Mouse (Mus musculus) intestine, embryonic 14.5 days (tissue): ENCODE results near the gene Slc27a1. TPM values are rescaled to one million over a fixed set of nuclear protein-coding genes. Genes with fewer than 3 reads are reported as not detected.

Source experiments
- ATAC-seq: fragments of 200-750 bp; cut with Nextera tagmentation; replicated peaks from 2 replicates; pipeline ENCODE4 v1.8.0; 2017; ENCODE audit warnings: low read depth, moderate number of reproducible peaks, moderate TSS enrichment, moderate library complexity; ENCODE audit not compliant: low FRiP score, low TSS enrichment
- DNase-seq: peaks from one replicate; pipeline ENCODE4 v3.0.0-alpha.2; 2018; ENCODE audit warnings: low spot score
- H3K27ac ChIP-seq: fragments of 300-500 bp; sonication (generic); 2 replicates; pipeline ENCODE4 v1.5.1; 2014; ENCODE audit warnings: low read depth, mild to moderate bottlenecking, control low read depth
- H3K27me3 ChIP-seq: fragments of 300-500 bp; sonication (generic); replicated peaks from 2 replicates; pipeline ENCODE4 v1.6.1; 2014; ENCODE audit warnings: low read length, control low read depth; ENCODE audit not compliant: control insufficient read depth, insufficient read depth
- H3K36me3 ChIP-seq: fragments of 300-500 bp; sonication (generic); 2 replicates; pipeline ENCODE4 v1.6.1; 2014; ENCODE audit warnings: low read length, control low read depth; ENCODE audit not compliant: control insufficient read depth, insufficient read depth
- H3K4me1 ChIP-seq: fragments of 300-500 bp; sonication (generic); replicated peaks from 2 replicates; pipeline ENCODE4 v1.6.1; 2014; ENCODE audit warnings: low read length, control low read depth, mixed read lengths; ENCODE audit not compliant: control insufficient read depth, insufficient read depth
- H3K4me2 ChIP-seq: fragments of 300-500 bp; sonication (generic); 2 replicates; pipeline ENCODE4 v1.6.1; 2014; ENCODE audit warnings: low read length
- H3K4me3 ChIP-seq: fragments of 300-500 bp; sonication (generic); 2 replicates; pipeline ENCODE4 v1.5.1; 2014; ENCODE audit warnings: low read depth, low read length, control low read depth, mixed read lengths
- H3K9ac ChIP-seq: fragments of 300-500 bp; sonication (generic); 2 replicates; pipeline ENCODE4 v1.6.1; 2014; ENCODE audit warnings: mild to moderate bottlenecking, low read length
- H3K9me3 ChIP-seq: fragments of 300-500 bp; sonication (generic); 2 replicates; pipeline ENCODE4 v1.6.1; 2016; ENCODE audit warnings: low read length, control low read depth; ENCODE audit not compliant: control insufficient read depth
- WGBS: fragments of 180-500 bp; shearing (Covaris S2); extraction: QIAGEN DNeasy Blood & Tissue Kit; methylation state at CpG from one replicate; pipeline ENCODE4 v1.1.7; 2014; 5-methylcytosine and 5-hydroxymethylcytosine counted together
- polyA plus RNA-seq: library from polyadenylated mRNA; unstranded; fragments of >200 nt; fragmentation: Nextera tagmentation; extraction: Ambion mirVana; gene quantifications from 2 replicates; pipeline ENCODE4 v1.2.1, GENCODE M21; 2014

Gene Slc27a1
- polyA plus RNA-seq, 1 experiment from 2014 or later: 15.8 TPM

DNA sequence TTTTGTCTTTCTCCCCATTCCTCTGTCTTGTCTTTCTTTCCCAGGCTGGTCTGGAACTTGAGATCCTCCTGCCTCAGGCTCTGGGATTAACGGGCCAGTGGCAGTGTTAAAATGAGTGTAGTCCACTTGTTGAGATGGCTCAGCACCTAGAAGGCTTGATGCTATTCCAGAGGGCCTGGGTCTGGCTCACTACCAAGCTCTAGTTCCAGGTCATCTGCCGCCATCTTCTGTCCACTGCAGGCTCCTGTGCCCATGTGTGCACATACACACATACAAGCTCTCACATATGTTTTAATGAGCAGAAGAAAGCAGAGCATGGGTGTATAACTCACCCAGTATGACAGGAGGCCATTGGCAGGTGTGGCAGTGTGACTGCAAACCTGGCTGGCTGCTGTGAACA, 3.4 kb downstream of the Slc27a1 start:
- Histone ChIP-seq H3K27me3 (0 out of 2 replicates have a peak, but pooled peaks cover 2% of the 10 kb centered on the region), H3K4me1 (peaks cover 6% of the 10 kb centered on the region; the same call in 1 of the 2 replicates), H3K27ac (no peak overlapping the region), H3K9ac (no peak overlapping the region), H3K4me2 (no peak overlapping the region), H3K9me3 (no peaks in the 10 kb centered on the region), H3K4me3 (no peak overlapping the region), H3K36me3 (no peaks in the 10 kb centered on the region)
- ATAC-seq (no peak), DNase-seq (no peak)
- WGBS: 86% methylated on average over 2 of the region's 2 CpGs

GRCm38 (mm10) chr8:71572847-71573633, 4.4 kb downstream of the Slc27a1 start:
- 84% methylated on average over 9 of the region's 9 CpGs for WGBS
- no peak overlapping the region for H3K9ac ChIP-seq
- H3K4me3 ChIP-seq: no peak overlapping the region
- 0 out of 2 replicates have a peak, but pooled peaks cover 2% of the 10 kb centered on the region for H3K27me3 ChIP-seq
- H3K36me3 ChIP-seq: no peaks in the 10 kb centered on the region
- no peak overlapping the region for H3K27ac ChIP-seq
- no peak for ATAC-seq
- H3K9me3 ChIP-seq: no peaks in the 10 kb centered on the region
- H3K4me1 ChIP-seq: peaks cover 6% of the 10 kb centered on the region; the same call in 1 of the 2 replicates
- H3K4me2 ChIP-seq: no peak overlapping the region
- DNase-seq: no peak

GRCm38 (mm10) chr8:71574426-71574825, 5.7 kb downstream of the Slc27a1 start:
- Histone ChIP-seq H3K9ac (no peak overlapping the region), H3K9me3 (no peaks in the 10 kb centered on the region), H3K27me3 (no peaks in the 10 kb centered on the region), H3K36me3 (no peaks in the 10 kb centered on the region), H3K4me2 (no peak overlapping the region), H3K4me3 (no peak overlapping the region), H3K4me1 (peaks cover 6% of the 10 kb centered on the region; the same call in 1 of the 2 replicates), H3K27ac (no peak overlapping the region)
- WGBS: 78% methylated on average over 7 of the region's 7 CpGs
- DNase-seq: no peak
- ATAC-seq: no peak

GRCm38 (mm10) chr8:71575020-71575419, 6.3 kb downstream of the Slc27a1 start:
- H3K27me3 ChIP-seq: no peaks in the 10 kb centered on the region
- no peak overlapping the region for H3K4me2 ChIP-seq
- 68% methylated on average over 1 of the region's 1 CpGs for WGBS
- H3K9me3 ChIP-seq: no peaks in the 10 kb centered on the region
- no peaks in the 10 kb centered on the region for H3K36me3 ChIP-seq
- H3K4me3 ChIP-seq: no peak overlapping the region
- no peak overlapping the region for H3K9ac ChIP-seq
- H3K4me1 ChIP-seq: peaks cover 6% of the 10 kb centered on the region; the same call in 1 of the 2 replicates
- no peak overlapping the region for H3K27ac ChIP-seq
- DNase-seq: no peak
- no peak for ATAC-seq

DNA sequence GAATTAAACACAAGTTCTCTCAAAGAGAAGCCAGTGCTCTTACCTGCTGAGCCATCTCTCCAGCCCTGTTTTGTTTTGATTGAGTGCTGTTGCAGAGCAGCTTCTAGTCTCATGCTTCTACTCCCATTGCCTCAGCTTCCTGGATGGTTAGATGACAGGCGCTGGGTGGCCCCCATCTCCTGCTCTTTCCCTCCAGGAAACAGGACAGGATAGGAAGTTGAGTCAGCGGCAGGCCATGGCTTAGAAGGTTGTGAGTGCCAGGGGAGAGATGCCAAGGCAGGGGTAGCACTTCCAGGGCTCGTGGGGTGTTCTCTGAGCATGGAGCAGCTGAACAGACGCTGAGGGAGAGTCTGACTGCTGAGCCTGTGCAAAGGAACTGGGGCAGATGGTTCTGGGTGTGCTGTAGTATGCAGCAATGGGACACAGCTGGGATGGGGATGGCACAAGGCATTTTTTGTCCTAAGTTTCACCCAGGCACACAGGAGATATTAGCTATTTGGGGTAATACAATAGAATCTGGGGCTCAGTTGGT, 9.2 kb downstream of the Slc27a1 start:
- WGBS: 73% methylated on average over 4 of the region's 4 CpGs
- Histone ChIP-seq H3K4me3 (no peak overlapping the region), H3K36me3 (no peaks in the 10 kb centered on the region), H3K4me1 (no peaks in the 10 kb centered on the region), H3K27ac (no peak overlapping the region), H3K27me3 (no peaks in the 10 kb centered on the region), H3K9me3 (no peaks in the 10 kb centered on the region), H3K9ac (no peak overlapping the region), H3K4me2 (no peak overlapping the region)
- no peak for DNase-seq
- ATAC-seq: no peak

GRCm38 (mm10) chr8:71579009-71579408, 10.3 kb downstream of the Slc27a1 start:
- Histone ChIP-seq H3K9ac (no peak overlapping the region), H3K27me3 (no peaks in the 10 kb centered on the region), H3K4me3 (no peak overlapping the region), H3K27ac (no peak overlapping the region), H3K36me3 (0 out of 2 replicates have a peak, but pooled peaks cover 2% of the 10 kb centered on the region), H3K4me2 (no peak overlapping the region), H3K4me1 (no peaks in the 10 kb centered on the region), H3K9me3 (no peaks in the 10 kb centered on the region)
- 78% methylated on average over 1 of the region's 1 CpGs for WGBS
- no peak for DNase-seq
- no peak for ATAC-seq

DNA sequence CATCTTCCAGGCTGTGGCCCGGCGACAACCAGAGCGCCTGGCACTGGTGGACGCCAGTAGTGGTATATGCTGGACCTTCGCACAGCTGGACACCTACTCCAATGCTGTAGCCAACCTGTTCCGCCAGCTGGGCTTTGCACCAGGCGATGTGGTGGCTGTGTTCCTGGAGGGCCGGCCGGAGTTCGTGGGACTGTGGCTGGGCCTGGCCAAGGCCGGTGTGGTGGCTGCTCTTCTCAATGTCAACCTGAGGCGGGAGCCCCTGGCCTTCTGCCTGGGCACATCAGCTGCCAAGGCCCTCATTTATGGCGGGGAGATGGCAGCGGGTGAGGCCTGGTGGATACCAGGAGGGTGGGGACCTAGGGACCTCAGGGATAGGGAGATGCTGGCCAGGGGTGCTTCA, 10.8 kb downstream of the Slc27a1 start:
- Histone ChIP-seq H3K4me1 (no peaks in the 10 kb centered on the region), H3K27me3 (no peaks in the 10 kb centered on the region), H3K4me3 (no peak overlapping the region), H3K27ac (no peak overlapping the region), H3K9ac (no peak overlapping the region), H3K36me3 (peaks cover 7% of the 10 kb centered on the region), H3K4me2 (no peak overlapping the region), H3K9me3 (no peaks in the 10 kb centered on the region)
- DNase-seq (no peak), ATAC-seq (no peak)
- 92% methylated on average over 14 of the region's 14 CpGs for WGBS

DNA sequence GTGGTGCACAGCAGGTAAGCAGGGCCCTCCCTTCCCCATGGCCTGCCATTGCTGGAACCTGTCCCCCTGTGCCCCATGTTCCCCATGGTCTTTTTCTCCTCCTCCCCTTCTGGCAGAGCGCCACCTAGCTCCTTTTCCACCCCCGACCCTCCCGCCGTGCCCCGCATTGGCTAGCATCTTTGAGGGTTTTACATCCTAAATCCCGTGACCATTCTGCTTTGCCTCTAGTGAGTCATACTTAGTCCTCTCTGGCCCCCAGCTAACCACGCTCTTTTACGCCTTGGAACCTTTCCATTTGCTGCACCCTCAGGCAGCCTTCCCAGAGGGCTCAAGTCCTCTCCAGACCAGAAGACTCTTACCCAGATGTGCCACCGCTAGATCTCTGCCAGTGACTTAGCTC, 11.5 kb downstream of the Slc27a1 start:
- ATAC-seq: no peak
- no peak for DNase-seq

GRCm38 (mm10) chr8:71586891-71587290, 18.2 kb downstream of the Slc27a1 start:
- Histone ChIP-seq H3K4me1 (peaks cover 8% of the 10 kb centered on the region; the same call in 1 of the 2 replicates), H3K27me3 (no peaks in the 10 kb centered on the region), H3K9ac (no peak overlapping the region), H3K36me3 (peaks cover 16% of the 10 kb centered on the region), H3K27ac (no peak overlapping the region), H3K9me3 (no peaks in the 10 kb centered on the region), H3K4me2 (no peak overlapping the region), H3K4me3 (no peak overlapping the region)
- 81% methylated on average over 2 of the region's 2 CpGs for WGBS
- DNase-seq (no peak), ATAC-seq (no peak)

More for the DNA sequence above, 11.5 kb downstream of the Slc27a1 start:
- Histone ChIP-seq H3K4me1 (no peaks in the 10 kb centered on the region), H3K27ac (no peak overlapping the region), H3K9ac (no peak overlapping the region), H3K4me3 (no peak overlapping the region), H3K36me3 (peaks cover 10% of the 10 kb centered on the region), H3K4me2 (no peak overlapping the region), H3K27me3 (no peaks in the 10 kb centered on the region), H3K9me3 (no peaks in the 10 kb centered on the region)
- 55% methylated on average over 9 of the region's 9 CpGs for WGBS
